Mouse (Mus musculus): ENCODE data around the gene S1pr4.
A peak's percentile ranks its signal among the peaks of the same experiment; 100 is the strongest.

Gene S1pr4

GRCm38 (mm10) chr10:81493601-81494220 lies 6.2 kb downstream of the S1pr4 start:
- no peak for DNase-seq

- DNase-seq, result no peak
Observed at GRCm38 (mm10) chr10:81492606-81493240, 7.2 kb downstream of the S1pr4 start.

GRCm38 (mm10) chr10:81491018-81491417 lies 8.9 kb downstream of the S1pr4 start:
- DNase-seq, result no peak

GRCm38 (mm10) chr10:81489941-81490340 lies 10.0 kb downstream of the S1pr4 start:
- no peak for DNase-seq

- no peak for DNase-seq
Observed at GRCm38 (mm10) chr10:81488081-81488480, 11.9 kb downstream of the S1pr4 start.

GRCm38 (mm10) chr10:81486496-81486895 lies 13.4 kb downstream of the S1pr4 start:
- DNase-seq, result no peak

GRCm38 (mm10) chr10:81485479-81486018 lies 14.4 kb downstream of the S1pr4 start:
- DNase-seq, result no peak

GRCm38 (mm10) chr10:81485060-81485449 lies 14.9 kb downstream of the S1pr4 start:
- no peak for DNase-seq

GRCm38 (mm10) chr10:81484441-81485059 lies 15.4 kb downstream of the S1pr4 start:
- no peak for DNase-seq

GRCm38 (mm10) chr10:81483983-81484382 lies 15.9 kb downstream of the S1pr4 start:
- no peak for DNase-seq

- DNase-seq, result no peak
Observed at GRCm38 (mm10) chr10:81482533-81482889, 17.4 kb downstream of the S1pr4 start, which contains the start of gene Celf5. Celf5 (minus strand) TSS chr10:81482709.

- no peak for DNase-seq
Observed at GRCm38 (mm10) chr10:81481605-81482532, 18.1 kb downstream of the S1pr4 start.

- no peak for DNase-seq
Observed at GRCm38 (mm10) chr10:81474461-81474860, 25.5 kb downstream of the S1pr4 start.

- no peak for DNase-seq
Observed at GRCm38 (mm10) chr10:81473003-81473451, 26.9 kb downstream of the S1pr4 start.

- no peak for DNase-seq
Observed at GRCm38 (mm10) chr10:81472403-81473002, 27.4 kb downstream of the S1pr4 start.

GRCm38 (mm10) chr10:81470454-81470853 lies 29.5 kb downstream of the S1pr4 start:
- no peak for DNase-seq

- DNase-seq, result no peak
Observed at GRCm38 (mm10) chr10:81469253-81469652, 30.7 kb downstream of the S1pr4 start.

GRCm38 (mm10) chr10:81467670-81468235 lies 32.2 kb downstream of the S1pr4 start:
- peak in 1 of 2 experiments; percentile 1 for DNase-seq

- peak in 1 of 2 experiments; percentile 1 for DNase-seq
Observed at GRCm38 (mm10) chr10:81466881-81467280, 33.1 kb downstream of the S1pr4 start.

- peak in 1 of 2 experiments; percentile 0 for DNase-seq
Observed at GRCm38 (mm10) chr10:81466066-81466465, 33.9 kb downstream of the S1pr4 start.

GRCm38 (mm10) chr10:81465265-81465645 lies 34.7 kb downstream of the S1pr4 start:
- peak; percentile 0 to 3 for DNase-seq

Measured in thymus, adult 18-20 months (tissue).